Mouse (Mus musculus): ENCODE measurements around the gene Pim1. TPM values are rescaled to one million over a fixed set of nuclear protein-coding genes. Genes with fewer than 3 reads are reported as not detected.
"Not testable (repeated sequence)": the region's sequence is repeated elsewhere in the genome, so short reads cannot be mapped to it uniquely, and the experiment has no call there.

The Pim1 gene
- total and polyA plus RNA-seq, 2 experiments from 2014 or later = 8.3 to 12.7 TPM

DNA sequence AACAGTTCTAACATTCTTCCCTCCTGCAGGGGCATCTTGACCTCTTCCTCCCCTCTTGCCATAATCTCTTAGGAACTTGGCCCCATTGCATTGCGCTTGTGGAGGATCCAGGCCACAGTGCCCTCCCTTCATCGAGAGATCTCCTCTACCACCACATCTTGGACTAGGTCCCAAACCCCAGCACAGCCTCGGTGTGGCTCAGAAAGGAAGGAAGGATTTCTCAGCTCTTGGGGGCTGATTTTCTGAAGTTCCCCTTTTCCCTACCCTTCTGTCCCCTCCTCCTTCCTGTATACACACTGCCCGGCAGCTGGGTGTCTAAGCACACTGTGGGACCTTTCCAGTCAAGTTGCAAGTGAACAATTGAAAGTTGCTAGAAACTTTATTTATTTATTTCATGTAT lies 7.5 kb downstream of the Pim1 start:
- no peak for DNase-seq (ENCODE audit: low spot score)
- Histone ChIP-seq H3K4me3 (ENCODE audit: low read depth, low read length) (no peak overlapping the region), H3K27ac (ENCODE audit: low read depth, low read length) (no peak overlapping the region), H3K4me2 (ENCODE audit: low read depth, low read length, poor library complexity, severe bottlenecking) (no peak overlapping the region), H3K27me3 (ENCODE audit: insufficient read depth, low read length) (no peaks in the 10 kb centered on the region), H3K36me3 (ENCODE audit: insufficient read depth, low read length) (peaks cover 7% of the 10 kb centered on the region), H3K9me3 (ENCODE audit: low read length) (no peaks in the 10 kb centered on the region), H3K4me1 (ENCODE audit: insufficient read depth, low read length) (peaks cover 3% of the 10 kb centered on the region; the same call in 1 of the 2 replicates), H3K9ac (replicated peaks; ENCODE audit: low read length, poor library complexity, severe bottlenecking) (no peak overlapping the region)
- 51% methylated on average over 4 of the region's 4 CpGs for WGBS
- TF ChIP-seq CTCF (IDR thresholded peaks at IDR 0.05) = no peak
- no peak for ATAC-seq (ENCODE audit: low FRiP score)

DNA sequence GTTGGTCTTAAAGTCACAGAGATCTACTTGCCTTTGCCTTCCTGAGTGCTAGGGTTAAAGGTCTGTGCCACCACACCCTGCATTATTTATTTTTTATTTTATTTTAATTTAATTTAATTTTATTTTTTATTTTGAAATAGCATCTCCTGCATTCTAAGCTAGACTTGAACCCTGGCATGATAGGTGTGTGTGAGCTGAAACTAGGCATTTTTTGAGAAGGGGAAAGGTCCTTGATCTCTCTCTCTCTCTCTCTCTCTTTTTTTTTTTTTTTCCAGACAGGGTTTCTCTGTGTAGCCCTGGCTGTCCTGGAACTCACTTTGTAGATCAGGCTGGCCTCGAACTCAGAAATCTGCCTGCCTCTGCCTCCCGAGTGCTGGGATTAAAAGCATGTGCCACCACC lies 8.4 kb downstream of the Pim1 start:
- not testable (repeated sequence) for H3K4me1 ChIP-seq (ENCODE audit: insufficient read depth, low read length); H3K27ac ChIP-seq (ENCODE audit: low read depth, low read length); H3K36me3 ChIP-seq (ENCODE audit: insufficient read depth, low read length); H3K4me2 ChIP-seq (ENCODE audit: low read depth, low read length, poor library complexity, severe bottlenecking); ATAC-seq (ENCODE audit: low FRiP score); DNase-seq (ENCODE audit: low spot score); H3K9ac ChIP-seq (replicated peaks; ENCODE audit: low read length, poor library complexity, severe bottlenecking); H3K27me3 ChIP-seq (ENCODE audit: insufficient read depth, low read length); H3K4me3 ChIP-seq (ENCODE audit: low read depth, low read length); H3K9me3 ChIP-seq (ENCODE audit: low read length)
- WGBS = 91% methylated on average over 2 of the region's 2 CpGs

DNA sequence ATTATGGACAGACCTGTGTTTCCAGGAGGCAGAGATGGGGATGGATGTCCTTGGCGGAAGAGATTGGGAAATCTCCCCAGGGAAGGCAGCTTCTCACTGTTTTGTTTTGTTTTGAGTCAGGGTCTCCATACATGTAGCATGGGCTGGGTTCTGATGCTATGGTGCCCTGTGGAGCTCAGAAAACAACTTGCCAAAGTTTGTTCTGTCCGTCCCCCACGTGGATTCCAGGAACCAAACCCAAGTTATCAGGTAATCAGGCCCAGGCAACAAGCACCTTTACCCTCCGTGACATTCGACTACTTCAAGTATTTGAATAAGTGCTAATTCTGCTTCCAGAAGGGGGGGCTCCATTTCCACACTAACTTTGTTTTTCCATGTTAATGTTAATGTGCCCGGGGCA lies 9.0 kb downstream of the Pim1 start:
- 87% methylated on average over 6 of the region's 6 CpGs for WGBS

DNA sequence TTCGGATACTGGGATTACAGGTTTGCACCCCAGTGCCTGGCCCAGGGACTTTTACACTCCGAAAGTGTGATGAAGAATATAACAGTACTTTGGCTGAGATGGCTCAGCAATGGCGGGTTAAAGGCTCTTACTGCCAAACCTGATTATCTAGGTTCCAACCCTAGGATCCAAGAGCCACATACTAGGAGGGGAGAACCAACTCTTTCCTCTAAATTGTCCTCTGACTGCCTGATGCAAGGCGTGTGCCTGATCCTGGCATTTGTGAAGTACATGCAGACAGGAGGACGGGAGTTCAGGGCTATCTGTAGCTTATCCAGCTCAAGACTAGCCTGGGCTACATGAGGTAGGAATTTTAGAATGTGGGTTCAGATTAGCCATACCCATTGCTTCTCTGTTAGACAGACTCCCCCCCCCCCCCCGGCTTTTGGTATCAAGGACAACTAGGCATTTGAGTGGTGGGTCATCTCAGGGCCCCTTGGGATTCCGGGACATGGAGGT lies 9.7 kb downstream of the Pim1 start:
- Histone ChIP-seq H3K4me2 (ENCODE audit: low read depth, low read length, poor library complexity, severe bottlenecking) (no peak overlapping the region), H3K9ac (replicated peaks; ENCODE audit: low read length, poor library complexity, severe bottlenecking) (no peak overlapping the region), H3K9me3 (ENCODE audit: low read length) (no peaks in the 10 kb centered on the region), H3K4me1 (ENCODE audit: insufficient read depth, low read length) (no peaks in the 10 kb centered on the region), H3K36me3 (ENCODE audit: insufficient read depth, low read length) (no peaks in the 10 kb centered on the region), H3K27me3 (ENCODE audit: insufficient read depth, low read length) (no peaks in the 10 kb centered on the region), H3K27ac (ENCODE audit: low read depth, low read length) (no peak overlapping the region), H3K4me3 (ENCODE audit: low read depth, low read length) (no peak overlapping the region)
- ATAC-seq (ENCODE audit: low FRiP score) (no peak), DNase-seq (ENCODE audit: low spot score) (no peak)
- TF ChIP-seq CTCF (IDR thresholded peaks at IDR 0.05) = no peak
- 83% methylated on average over 7 of the region's 7 CpGs for WGBS

More for the DNA sequence above, 9.0 kb downstream of the Pim1 start:
- H3K27ac ChIP-seq (ENCODE audit: low read depth, low read length) = no peak overlapping the region
- H3K9me3 ChIP-seq (ENCODE audit: low read length) = no peaks in the 10 kb centered on the region
- DNase-seq (ENCODE audit: low spot score) = no peak
- H3K27me3 ChIP-seq (ENCODE audit: insufficient read depth, low read length) = no peaks in the 10 kb centered on the region
- no peak overlapping the region for H3K4me3 ChIP-seq (ENCODE audit: low read depth, low read length)
- no peak overlapping the region for H3K9ac ChIP-seq (replicated peaks; ENCODE audit: low read length, poor library complexity, severe bottlenecking)
- ATAC-seq (ENCODE audit: low FRiP score) = no peak
- peaks cover 3% of the 10 kb centered on the region for H3K36me3 ChIP-seq (ENCODE audit: insufficient read depth, low read length)
- no peaks in the 10 kb centered on the region for H3K4me1 ChIP-seq (ENCODE audit: insufficient read depth, low read length)
- no peak overlapping the region for H3K4me2 ChIP-seq (ENCODE audit: low read depth, low read length, poor library complexity, severe bottlenecking)
- TF ChIP-seq CTCF (IDR thresholded peaks at IDR 0.05) = no peak

DNA sequence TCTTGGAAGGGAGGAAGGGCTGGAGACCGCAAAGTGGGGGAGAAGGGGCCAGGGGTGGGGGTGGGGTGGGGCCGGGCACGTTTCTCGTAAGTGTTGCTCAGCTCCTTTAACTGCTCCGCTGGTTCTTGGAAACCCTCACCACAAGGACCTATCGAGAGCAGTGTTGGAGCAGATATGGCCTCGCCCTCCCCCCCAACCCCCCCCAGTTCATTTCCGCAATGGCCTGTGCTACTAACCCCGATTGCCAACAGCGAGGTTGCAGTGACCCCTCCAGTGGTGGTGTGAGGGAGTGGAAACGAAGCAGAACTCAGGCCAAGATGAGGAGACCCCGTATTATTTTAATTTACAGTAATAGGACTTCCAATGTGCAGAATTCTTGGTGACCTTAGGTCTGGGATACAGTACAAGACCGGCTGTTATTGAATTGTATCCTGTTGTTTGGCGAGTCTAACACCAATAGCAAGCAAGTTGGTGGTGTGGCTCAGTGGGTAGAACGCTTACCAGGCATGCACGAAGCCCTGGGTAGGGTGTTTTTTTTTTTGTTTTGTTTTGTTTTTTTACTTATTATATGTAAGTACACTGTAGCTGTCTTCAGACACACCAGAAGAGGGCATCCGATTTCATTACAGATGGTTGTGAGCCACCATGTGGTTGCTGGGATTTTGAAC lies 10.4 kb downstream of the Pim1 start:
- Histone ChIP-seq H3K27ac (ENCODE audit: low read depth, low read length) (no peak overlapping the region), H3K27me3 (ENCODE audit: insufficient read depth, low read length) (no peaks in the 10 kb centered on the region), H3K9me3 (ENCODE audit: low read length) (no peaks in the 10 kb centered on the region), H3K36me3 (ENCODE audit: insufficient read depth, low read length) (no peaks in the 10 kb centered on the region), H3K4me2 (ENCODE audit: low read depth, low read length, poor library complexity, severe bottlenecking) (no peak overlapping the region), H3K4me3 (ENCODE audit: low read depth, low read length) (no peak overlapping the region), H3K4me1 (ENCODE audit: insufficient read depth, low read length) (no peaks in the 10 kb centered on the region), H3K9ac (replicated peaks; ENCODE audit: low read length, poor library complexity, severe bottlenecking) (no peak overlapping the region)
- 80% methylated on average over 15 of the region's 17 CpGs for WGBS
- no peak for DNase-seq (ENCODE audit: low spot score)
- ATAC-seq (ENCODE audit: low FRiP score) = no peak
- no peak for TF ChIP-seq CTCF (IDR thresholded peaks at IDR 0.05)

DNA sequence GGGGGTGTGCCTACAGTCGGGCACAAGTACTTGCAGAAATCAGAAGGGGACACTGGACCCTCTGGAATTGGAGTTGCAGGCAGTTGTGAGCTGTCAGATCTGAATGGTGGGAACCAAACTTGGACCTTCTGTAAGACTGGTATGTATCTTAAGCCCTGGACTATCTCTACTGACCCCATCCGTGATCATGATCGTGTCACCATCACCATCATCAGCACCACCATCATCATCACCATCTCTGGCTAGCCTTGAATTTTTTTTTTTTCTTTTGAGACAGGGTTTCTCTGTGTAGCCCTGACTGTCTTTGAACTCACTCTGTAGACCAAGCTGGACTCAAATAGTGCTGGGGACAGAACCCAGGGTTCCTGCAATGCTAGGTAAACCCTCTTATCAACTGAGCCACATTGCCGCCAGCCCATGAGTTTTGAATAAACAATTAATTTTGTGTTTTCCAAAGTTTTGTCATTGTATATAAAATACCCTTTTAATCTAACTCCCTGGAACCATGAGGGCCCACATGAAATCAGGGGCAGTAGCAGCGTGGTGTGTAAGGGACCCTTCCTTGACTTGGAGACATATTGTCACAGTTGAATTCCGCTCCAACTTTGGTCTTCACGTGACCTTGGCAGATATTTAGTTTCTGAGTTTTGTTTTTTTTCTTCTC lies 11.6 kb downstream of the Pim1 start:
- no peaks in the 10 kb centered on the region for H3K36me3 ChIP-seq (ENCODE audit: insufficient read depth, low read length)
- H3K9ac ChIP-seq (replicated peaks; ENCODE audit: low read length, poor library complexity, severe bottlenecking) = no peak overlapping the region
- no peak overlapping the region for H3K4me3 ChIP-seq (ENCODE audit: low read depth, low read length)
- WGBS = 87% methylated on average over 7 of the region's 7 CpGs
- TF ChIP-seq CTCF (IDR thresholded peaks at IDR 0.05) = no peak
- no peak overlapping the region for H3K4me2 ChIP-seq (ENCODE audit: low read depth, low read length, poor library complexity, severe bottlenecking)
- ATAC-seq (ENCODE audit: low FRiP score) (no peak), DNase-seq (ENCODE audit: low spot score) (no peak)
- H3K9me3 ChIP-seq (ENCODE audit: low read length) = no peaks in the 10 kb centered on the region
- no peaks in the 10 kb centered on the region for H3K27me3 ChIP-seq (ENCODE audit: insufficient read depth, low read length)
- H3K27ac ChIP-seq (ENCODE audit: low read depth, low read length) = no peak overlapping the region
- H3K4me1 ChIP-seq (ENCODE audit: insufficient read depth, low read length) = no peaks in the 10 kb centered on the region

Measured in midbrain, postnatal 0 days (tissue).